Mouse (Mus musculus) telencephalon, adult 2 months (tissue): Measurements from ENCODE around the gene Gm11027.
"Not testable (repeated sequence)": the region's sequence is repeated elsewhere in the genome, so short reads cannot be mapped to it uniquely, and the experiment has no call there.

Experiments used
- DNase-seq: peaks from one replicate; pipeline ENCODE4 v3.0.0-alpha.2; 2011; ENCODE audit warnings: low read depth, low spot score

Gm11027 gene

GRCm38 (mm10) chr12:116275086-116275485 lies at the start of gene Gm11027:
Gm11027 (plus strand) TSS chr12:116275386.
- not testable (repeated sequence) for DNase-seq

GRCm38 (mm10) chr12:116226289-116227057 lies 48.7 kb upstream of the Gm11027 start:
- no peak for DNase-seq

GRCm38 (mm10) chr12:116229451-116229850 lies 45.7 kb upstream of the Gm11027 start:
- DNase-seq, result no peak

GRCm38 (mm10) chr12:116231612-116232011 lies 43.6 kb upstream of the Gm11027 start:
- DNase-seq, result no peak

- no peak for DNase-seq
These were observed 43.1 kb upstream of the Gm11027 start for GRCm38 (mm10) chr12:116232061-116232460.

GRCm38 (mm10) chr12:116235356-116235755 lies 39.8 kb upstream of the Gm11027 start:
- DNase-seq, result no peak

GRCm38 (mm10) chr12:116236658-116237057 lies 38.5 kb upstream of the Gm11027 start:
- no peak for DNase-seq

GRCm38 (mm10) chr12:116238370-116238769 lies 36.8 kb upstream of the Gm11027 start:
- no peak for DNase-seq

GRCm38 (mm10) chr12:116238803-116239202 lies 36.4 kb upstream of the Gm11027 start:
- DNase-seq, result peak; percentile 46

GRCm38 (mm10) chr12:116244601-116245000 lies 30.6 kb upstream of the Gm11027 start:
- no peak for DNase-seq

- no peak for DNase-seq
These were observed 20.5 kb upstream of the Gm11027 start for GRCm38 (mm10) chr12:116254652-116255051.

- no peak for DNase-seq
These were observed 19.6 kb upstream of the Gm11027 start for GRCm38 (mm10) chr12:116255636-116256035.

GRCm38 (mm10) chr12:116258321-116258720 lies 16.9 kb upstream of the Gm11027 start:
- no peak for DNase-seq

- DNase-seq, result peak; percentile 71
These were observed 12.4 kb upstream of the Gm11027 start, which contains the start of gene Wdr60 for GRCm38 (mm10) chr12:116262555-116263341. Wdr60 (minus strand) TSS chr12:116263022.

- DNase-seq, result no peak
These were observed 10.4 kb upstream of the Gm11027 start for GRCm38 (mm10) chr12:116264756-116265155.

GRCm38 (mm10) chr12:116265275-116265674 lies 9.9 kb upstream of the Gm11027 start:
- no peak for DNase-seq

- no peak for DNase-seq
These were observed 5.7 kb upstream of the Gm11027 start for GRCm38 (mm10) chr12:116269450-116269849.

- no peak for DNase-seq
These were observed 4.6 kb upstream of the Gm11027 start for GRCm38 (mm10) chr12:116270538-116270937.

GRCm38 (mm10) chr12:116271071-116271470 lies 4.1 kb upstream of the Gm11027 start:
- no peak for DNase-seq

GRCm38 (mm10) chr12:116273733-116274132 lies 1.5 kb upstream of the Gm11027 start:
- DNase-seq, result no peak

- no peak for DNase-seq
These were observed 445 bp downstream of the Gm11027 start for GRCm38 (mm10) chr12:116275631-116276030.

GRCm38 (mm10) chr12:116276961-116277360 lies 1.8 kb downstream of the Gm11027 start:
- DNase-seq, result no peak

GRCm38 (mm10) chr12:116278541-116278940 lies 3.4 kb downstream of the Gm11027 start:
- DNase-seq, result no peak
